Mouse (Mus musculus): ENCODE results near the gene Kdm2b.
"Not testable (repeated sequence)": the region's sequence is repeated elsewhere in the genome, so short reads cannot be mapped to it uniquely, and the experiment has no call there.

Kdm2b gene

DNA sequence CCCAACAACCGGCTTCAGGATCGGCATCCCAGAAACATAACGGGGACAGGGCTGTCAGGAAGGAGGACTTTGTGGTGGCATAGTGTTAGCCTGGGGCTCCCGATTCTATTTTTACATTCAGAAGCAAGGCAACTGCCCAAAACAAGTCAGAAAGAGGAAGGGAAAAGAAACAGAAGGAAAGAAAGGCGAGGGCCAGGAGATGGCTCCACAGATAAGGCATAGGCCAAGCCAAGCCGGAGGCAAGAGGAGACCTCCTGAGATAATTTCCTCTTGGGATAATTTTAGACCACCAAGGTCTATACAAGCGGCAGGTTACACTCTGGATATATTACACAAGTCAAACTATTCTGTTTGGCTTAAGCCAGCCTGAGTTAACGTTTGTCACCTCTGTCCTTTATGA, 10.7 kb downstream of the Kdm2b start:
- no peak for DNase-seq (ENCODE audit: low read depth, low spot score)

DNA sequence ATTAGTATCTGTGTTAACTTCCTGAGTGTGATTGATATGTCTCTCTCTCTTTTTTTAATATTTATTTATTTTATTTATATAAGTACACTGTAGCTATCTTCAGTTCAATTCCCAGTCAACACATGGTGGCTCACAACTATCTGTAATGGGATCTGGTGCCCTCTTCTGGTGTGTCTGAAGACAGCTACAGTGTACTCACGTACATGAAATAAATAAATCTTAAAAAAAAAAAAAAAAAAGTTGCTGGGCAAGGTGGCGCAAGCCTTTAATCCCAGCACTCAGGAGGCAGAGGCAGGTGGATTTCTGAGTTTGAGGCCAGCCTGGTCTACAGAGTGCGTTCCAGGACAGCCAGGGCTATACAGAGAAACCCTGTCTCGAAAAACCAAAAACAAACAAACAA, 14.9 kb downstream of the Kdm2b start:
- DNase-seq (ENCODE audit: low read depth, low spot score) = not testable (repeated sequence)

DNA sequence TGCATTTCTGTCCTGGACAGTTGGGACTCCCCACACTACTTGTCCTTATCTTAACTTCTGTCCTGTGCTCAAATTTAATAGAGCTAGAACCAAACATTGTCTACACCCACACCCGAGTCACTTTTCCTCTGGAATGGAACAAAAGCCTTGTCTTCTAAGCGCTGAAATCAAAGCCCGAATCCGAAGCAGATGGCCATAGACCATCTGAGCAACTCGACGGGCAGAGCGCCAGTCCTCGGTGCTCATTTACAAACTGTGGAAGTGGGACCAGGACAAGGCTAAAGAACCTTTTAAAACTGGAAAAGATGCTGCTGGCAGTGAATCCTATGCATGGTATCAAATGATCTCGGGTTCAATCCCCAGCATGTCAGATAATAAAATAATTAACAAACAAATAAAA, 17.5 kb downstream of the Kdm2b start:
- DNase-seq (ENCODE audit: low read depth, low spot score) = no peak

DNA sequence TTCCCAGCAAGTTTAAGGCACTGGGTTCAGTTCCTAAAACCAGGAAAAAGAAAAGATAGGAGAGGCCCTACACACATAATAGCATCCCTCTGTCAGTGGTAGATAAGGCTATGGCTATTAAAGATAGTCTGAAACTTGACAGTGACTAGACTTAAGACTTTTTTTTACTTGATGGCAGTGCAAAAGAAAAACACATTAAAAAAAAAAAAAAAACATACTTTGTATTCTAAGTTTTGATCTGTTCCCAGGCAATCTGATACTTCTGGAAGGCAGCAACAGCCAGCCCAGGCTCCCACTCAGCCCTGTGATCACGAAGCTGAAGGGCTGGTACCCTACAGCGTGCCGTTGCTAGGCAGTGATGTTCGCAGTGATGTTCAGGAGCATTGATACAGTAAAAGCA, 18.2 kb downstream of the Kdm2b start:
- no peak for DNase-seq (ENCODE audit: low read depth, low spot score)

DNA sequence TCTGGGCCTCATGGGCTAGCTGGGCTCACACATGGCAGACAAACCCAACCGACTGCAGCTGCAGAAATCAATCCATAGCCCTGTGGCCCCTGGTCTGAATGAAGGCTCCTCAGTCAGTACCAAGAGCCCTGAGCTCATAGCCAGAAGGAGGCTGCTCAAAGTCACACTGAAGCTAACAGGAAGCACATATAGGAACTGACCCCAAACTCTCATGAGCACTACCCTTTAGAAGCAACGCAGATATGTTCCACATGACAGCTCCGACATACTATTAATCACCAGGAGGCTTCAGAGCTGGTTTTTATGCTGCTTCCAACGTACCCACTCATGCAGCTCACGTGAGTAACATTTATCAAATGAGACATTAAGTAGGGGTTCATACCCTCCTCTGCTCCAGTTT, 19.6 kb downstream of the Kdm2b start:
- DNase-seq (ENCODE audit: low read depth, low spot score) = no peak

DNA sequence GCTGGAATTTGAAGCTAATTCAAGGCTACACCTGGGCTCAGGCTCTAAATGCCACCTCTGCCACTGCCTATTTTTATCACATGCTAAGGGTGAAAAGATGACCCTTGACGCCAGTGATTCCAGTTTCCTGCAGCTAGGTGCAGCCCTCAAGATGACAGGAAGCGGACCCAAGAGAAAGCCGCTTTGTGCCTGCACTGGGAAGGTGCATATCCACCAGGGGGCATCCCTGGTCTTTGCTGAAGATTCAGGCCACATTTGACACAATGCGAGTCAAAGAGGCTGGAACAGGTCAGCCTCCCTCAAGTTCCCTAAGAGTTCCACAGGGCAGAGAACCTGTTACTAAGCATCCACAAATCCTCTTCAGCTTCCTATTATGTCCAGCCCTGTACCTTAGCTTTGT, 21.3 kb downstream of the Kdm2b start:
- DNase-seq (ENCODE audit: low read depth, low spot score) = no peak

DNA sequence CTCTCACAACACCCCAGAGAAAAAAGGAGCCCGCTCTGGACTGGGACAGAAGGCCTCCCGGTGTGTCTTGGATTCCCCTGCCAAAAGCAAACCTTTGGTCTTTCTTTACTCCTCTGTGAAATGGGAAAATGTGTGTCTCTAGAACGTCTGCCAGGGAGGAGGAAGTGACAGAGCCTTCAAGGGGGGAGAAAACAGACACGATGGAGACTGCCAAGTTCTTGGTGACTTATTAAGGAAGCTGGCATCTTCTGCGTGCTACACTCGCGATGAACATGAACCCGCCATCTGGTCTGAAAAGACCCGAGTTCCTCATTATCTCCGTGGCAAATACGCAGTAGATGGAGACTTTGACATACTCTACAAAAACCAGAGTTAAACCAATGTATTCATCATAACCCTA, 24.2 kb downstream of the Kdm2b start:
- no peak for DNase-seq (ENCODE audit: low read depth, low spot score)

DNA sequence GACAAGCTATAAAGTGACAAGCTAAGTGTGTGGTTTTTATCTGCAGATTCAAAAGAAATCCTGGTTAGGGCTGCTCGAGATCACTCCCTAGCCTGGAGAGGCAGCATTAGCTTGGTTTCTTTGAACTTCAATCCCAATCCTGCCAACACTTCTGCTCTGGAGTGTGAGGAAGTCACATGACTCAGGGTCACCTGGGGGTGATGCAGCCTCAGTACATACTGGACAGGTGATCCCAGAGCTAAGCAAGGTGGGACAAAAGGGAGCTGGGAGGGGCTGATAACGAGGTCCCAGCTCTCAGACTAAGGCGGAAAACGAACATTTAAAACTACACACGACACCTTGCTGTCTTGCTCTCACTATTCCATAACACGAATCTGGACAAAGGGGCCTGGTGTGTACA, 24.8 kb downstream of the Kdm2b start:
- DNase-seq (ENCODE audit: low read depth, low spot score) = no peak

DNA sequence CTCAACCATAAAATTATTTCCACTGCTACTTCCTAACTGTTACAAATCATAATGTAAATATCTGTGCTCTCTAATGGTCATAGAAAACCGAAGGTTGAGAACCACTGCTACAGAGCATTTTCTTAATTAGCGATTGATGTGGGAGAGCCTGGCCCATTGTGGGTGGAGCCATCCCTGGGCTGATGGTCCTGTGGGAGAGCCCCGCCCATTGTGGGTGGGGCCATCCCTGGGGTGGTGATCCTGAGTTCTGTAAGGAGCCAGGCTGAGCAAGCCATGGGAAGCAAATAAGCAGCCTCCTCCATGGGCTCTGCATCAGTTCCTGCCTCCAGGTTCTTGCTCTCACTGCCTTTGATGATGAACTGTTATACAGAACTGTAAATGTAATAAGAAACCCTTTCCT, 27.7 kb downstream of the Kdm2b start:
- no peak for DNase-seq (ENCODE audit: low read depth, low spot score)

DNA sequence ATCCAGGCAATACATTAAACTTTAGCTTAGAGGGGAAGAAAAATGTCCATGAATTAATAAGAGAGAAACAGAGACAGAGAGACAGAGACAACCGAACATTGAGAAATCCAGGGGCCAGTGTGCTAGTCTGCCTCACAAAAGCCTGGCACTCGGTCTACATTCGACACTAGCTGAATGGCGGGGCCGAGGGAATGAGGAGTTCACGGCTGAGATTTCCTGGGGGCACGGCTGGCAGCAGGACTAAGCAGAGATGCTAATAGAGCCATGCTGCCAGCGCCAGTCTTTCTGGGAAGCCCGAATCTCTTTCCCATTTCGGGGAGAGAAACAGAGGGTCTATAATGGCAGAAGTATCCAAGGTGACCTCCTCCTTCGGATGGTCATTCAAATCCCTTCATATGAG, 30.2 kb downstream of the Kdm2b start:
- no peak for DNase-seq (ENCODE audit: low read depth, low spot score)

DNA sequence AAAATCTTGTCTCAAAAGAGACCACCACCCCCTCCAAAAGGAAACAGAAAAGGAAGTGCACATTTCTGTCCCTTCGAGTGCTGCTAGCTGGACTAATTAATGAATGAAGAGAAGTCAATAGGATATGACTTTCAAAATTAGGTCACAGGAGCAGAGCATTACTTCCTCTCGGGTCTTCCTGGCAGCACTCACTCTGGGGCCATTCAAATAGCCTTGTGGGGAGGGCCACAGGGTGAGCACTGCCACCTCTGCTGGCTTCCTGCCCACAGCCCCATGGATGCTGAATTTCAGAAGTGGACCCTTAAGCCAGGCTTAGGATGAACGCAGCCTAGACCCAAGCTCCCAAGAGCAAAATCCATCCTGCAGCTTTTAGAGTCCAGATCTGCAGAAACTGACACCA, 33.6 kb downstream of the Kdm2b start:
- no peak for DNase-seq (ENCODE audit: low read depth, low spot score)

DNA sequence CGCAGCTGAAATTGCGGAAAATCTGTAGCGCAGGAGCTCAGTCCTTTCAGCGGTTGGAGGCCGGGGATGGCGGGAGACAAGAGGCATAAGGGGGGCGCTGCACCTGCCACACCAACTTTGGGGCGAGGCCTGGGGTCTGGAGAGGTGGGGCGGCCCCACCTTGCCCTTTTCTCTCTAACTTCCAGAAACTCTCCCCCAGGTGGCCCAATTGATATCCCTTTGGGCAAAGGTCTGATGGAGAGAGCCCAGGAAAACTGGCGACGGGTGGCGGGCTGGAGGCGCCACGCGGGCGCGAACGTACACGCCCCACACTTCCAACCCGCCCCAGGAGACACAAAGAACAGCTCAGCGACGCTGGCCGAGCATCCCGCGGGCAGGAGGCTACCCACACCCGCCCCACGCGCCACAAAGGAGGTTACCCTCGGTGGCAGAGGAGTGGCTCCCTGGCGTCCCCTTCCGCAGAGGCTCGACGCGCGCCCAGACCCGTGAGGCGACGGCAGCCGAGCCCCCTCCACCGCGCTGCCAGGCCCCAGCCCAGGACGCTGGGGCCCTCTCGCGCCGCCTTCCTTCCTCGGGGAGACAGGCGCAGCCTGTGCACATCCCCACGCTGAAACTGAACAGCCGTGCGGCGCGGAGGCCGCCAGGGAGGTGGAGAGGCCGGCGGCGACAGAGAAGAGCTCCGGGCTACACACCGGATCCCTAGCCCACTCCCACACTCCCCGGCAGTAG, 37.5 kb downstream of the Kdm2b start:
- DNase-seq (ENCODE audit: low read depth, low spot score) = no peak

DNA sequence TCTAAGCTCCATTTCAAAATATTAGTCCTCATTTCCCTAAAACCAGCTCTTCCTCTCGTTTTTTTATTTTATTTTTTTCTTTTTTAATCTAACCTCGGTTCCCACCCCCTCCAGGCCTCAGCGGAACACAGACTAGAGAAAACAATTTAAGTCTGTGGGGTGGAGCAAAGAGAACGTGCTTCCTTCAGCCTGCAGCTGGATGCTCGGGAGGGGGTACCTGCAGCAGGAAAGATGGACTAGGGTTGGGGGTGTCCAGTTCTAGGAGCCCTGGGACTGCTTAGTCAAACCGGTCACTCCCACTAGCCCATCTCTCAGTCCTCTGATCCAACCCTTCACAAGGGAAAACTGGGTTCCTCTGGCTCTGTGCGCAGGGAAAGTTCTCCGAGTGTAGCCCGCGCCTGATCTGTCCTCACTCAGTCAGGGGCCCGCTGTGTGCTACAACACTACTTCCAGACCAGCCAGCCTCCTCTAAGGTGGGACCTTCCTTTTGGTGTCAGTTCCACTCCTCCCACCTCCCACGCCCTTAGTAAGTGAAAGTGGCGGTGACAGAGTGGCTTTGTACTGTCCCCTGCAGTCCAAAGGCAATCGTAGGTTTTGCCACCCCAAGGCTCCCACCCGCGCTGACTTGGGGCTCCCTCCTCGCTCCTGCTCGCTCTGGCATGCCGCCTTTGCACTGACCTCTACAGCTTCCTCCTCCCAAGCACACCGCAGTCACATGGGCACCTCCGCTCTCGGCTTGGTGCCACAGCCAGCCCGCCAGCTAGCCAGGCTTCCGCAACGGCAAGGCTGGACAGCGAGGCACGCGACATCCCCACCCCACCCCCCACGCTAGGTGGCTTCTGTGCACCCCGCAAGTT, 38.3 kb downstream of the Kdm2b start:
- peak; percentile 8 for DNase-seq (ENCODE audit: low read depth, low spot score)

DNA sequence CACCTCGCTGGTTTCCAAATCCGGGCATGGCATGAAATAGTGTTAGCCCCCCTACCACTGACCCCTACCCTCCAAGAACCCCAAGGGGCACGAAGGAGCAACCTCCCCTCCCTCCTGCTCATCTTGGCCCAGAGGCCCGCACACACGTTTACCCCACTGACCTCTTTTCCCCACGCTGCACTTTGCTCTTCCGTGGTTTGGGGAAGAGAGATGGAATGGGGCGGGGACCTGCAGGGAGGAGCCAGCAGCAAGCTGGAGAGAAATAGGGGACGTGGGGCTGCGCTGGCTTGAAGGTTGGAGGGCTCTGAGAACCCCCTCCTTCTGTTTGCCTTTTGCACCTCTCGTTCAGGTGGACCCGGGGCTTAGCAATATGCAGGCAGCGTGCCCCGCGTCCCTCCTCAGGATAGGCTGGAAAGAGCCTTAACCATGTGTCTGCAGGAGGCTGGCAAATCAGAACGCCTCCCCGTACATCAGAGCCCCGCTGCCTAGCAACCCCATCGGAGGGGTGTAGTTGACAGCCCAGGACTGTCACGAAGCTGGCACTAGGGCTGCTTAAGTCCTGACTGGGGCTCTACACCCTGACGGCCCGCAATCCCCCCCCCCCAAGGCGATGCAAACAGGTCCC, 39.2 kb downstream of the Kdm2b start:
- peak; percentile 84 for DNase-seq (ENCODE audit: low read depth, low spot score)

DNA sequence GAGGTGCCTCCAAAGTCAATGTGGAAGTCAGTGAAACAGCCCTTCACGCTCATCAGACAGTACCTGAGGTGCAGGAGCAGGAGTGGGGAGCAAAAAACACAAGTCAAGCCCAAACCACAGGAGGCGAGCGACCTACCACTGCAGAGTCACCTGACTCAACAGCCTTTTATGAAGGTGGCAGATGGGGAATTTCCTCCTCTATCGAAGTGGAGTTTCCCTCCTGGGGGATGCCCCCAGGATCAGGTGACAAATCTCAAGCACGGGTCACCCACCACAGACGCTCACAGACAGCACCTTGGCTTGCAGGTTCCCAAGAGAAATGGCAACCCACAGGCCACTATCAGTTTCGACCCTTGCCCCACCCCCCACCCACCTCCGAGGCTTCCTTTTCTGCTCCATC, 40.5 kb downstream of the Kdm2b start:
- DNase-seq (ENCODE audit: low read depth, low spot score) = no peak

DNA sequence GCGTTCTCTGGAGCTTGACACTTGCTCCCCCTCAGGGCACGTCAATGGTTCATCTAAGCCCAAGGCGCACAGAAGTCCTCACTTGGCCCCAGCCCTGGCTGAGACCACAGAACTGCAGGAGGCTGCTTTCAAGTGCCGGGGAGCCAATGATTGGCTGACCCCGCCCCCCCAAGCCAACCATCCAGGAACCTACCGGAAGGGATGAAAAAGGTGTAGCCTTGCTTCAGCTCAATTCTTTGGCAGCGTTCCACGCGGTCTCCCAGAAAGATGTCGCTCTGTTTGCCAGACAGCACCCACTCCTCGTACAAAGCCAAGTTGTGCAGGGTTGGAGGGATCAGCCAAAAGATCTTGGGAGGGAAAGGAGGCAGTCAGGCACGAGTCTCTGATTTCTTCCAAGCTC, 42.1 kb downstream of the Kdm2b start:
- no peak for DNase-seq (ENCODE audit: low read depth, low spot score)

DNA sequence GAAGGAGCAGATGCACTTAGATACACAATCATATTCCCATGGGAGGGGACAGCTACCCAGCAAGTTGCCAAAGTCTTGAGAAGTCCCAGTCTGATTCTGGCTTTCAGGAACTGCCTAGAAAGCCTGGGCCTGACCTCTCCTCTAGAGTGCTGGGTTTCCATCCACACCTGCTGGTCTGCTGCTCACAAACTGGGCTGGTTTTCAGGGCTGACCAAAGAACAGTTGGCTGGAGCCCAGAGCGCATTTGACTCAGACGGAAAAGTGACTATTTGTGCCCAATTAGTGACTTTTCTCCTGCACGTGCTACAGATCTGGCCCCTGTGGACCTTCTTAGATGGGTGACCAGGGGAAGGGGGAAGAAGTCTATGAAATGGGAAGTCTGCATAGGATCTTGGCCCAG, 50.9 kb downstream of the Kdm2b start:
- no peak for DNase-seq (ENCODE audit: low read depth, low spot score)

DNA sequence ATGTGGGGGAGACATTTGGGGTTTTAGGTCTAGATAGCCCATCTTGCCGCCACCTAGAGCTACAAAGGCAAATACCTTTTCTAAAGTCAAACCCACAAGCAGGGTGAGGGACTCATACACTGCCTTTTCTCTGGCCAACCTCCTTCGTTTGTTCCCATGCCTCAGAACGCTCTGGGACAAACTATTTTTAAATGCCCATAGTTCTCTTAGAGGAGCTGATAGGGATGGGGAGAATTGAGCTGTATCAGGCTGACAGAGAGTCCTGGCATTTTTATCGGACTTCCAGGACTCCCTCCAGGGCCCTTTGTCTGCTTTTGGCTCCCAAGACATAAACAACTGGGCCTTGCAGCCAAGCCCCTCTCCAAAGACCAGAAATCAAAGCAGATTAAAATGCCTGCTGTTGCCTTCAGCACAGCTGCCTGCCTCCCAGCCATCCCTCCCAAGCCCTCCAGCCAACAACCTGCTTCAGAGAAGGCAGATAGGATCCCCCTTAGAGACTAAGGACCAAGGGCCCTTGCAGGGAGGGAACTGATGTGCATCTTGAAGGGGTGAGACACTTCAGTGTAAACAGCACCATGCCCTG, 51.6 kb downstream of the Kdm2b start:
- DNase-seq (ENCODE audit: low read depth, low spot score) = no peak

DNA sequence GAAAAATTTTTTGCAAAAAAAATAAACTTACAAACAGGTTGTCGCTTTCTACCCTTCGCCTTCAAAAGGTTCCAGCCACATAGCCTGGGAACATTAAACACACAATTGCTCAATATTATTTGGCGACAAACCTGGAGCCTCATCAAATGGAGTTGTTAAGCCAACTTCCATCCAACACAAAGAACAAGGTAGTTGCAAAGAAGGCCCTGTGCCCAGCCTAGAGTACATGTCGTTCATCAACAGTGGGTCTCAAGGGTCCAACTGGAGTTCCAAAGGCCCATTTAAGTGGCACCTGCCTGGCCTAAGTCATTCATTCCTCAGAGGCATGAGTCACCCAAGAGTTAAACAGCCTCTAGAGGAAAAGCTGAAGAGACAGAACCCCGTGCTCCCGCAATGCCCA, 52.6 kb downstream of the Kdm2b start:
- no peak for DNase-seq (ENCODE audit: low read depth, low spot score)

DNA sequence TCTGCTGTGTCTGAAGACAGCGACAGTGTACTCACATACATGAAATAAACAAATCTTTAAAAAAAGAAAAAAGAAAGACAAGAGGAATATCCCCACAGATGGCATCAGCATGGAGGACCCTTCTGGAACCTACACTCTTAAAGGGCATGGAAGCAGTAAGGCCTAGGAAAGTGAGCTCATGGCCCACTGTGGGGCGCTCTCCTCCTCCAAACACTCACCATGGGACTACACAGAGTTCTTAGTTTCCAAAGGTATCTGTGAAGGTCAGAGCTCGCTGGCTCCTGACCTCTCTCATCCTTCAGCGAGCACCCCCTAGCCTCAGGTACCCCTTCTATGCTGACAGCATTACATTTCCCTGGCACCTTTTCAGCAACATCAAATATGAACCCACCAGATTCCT, 53.8 kb downstream of the Kdm2b start:
- DNase-seq (ENCODE audit: low read depth, low spot score) = no peak

DNA sequence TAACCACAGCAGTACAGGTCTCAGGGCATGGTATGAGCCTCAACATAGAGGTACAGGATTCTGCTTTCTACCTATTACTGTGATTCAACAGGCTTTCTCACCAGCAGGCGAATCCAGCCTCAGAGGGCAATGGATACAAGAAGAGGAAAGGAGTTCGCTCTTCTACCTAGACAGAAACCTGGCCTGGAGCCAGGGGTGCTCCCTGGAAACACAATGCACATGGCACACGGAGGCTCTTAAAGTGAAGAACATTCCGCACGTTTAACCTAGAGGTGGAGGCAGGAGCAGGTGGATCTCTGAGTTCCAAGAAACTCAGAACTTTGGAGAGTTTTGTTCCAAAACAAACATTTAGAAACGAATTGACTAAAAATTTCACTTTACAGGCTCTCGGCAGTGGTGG, 58.6 kb downstream of the Kdm2b start:
- no peak for DNase-seq (ENCODE audit: low read depth, low spot score)

DNA sequence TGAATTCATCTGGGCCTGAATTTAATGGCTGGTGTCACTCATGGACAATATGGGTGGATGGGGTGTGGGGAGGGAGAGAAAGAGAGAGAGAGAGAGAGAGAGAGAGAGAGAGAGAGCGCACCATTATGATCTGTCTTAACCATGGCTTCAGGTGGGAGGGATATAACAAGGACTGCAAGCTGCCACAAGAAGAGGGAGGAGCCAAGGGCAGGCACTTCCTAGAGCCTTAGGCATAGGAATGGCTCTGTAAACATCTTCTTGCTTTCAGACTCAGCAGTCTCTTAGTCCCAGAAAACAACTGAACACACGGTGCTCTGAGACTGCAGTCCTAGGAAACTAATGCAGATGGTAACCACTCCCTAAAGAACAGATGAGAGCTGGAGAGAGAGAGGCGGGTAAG, 61.3 kb downstream of the Kdm2b start:
- DNase-seq (ENCODE audit: low read depth, low spot score) = no peak
